In genomic region chr17:35134801-35135590, GRCm38 (mm10) we compare ENCODE assay signal across 8 mouse cellular contexts. TPM values are rescaled to one million over a fixed set of nuclear protein-coding genes. Genes with fewer than 3 reads are reported as not detected.
A peak's percentile ranks its signal among the peaks of the same experiment; 100 is the strongest.
DNase-seq lines count a peak whose midpoint lies in the region; ATAC-seq and TF ChIP-seq lines count a peak whose summit lies in the region.

Gene Bag6 (plus strand): TSS chr17:35135178.

- CTCF ChIA-PET in Patski (lab: Charles Lee), result no interaction called here

- H3K4me3 ChIP-seq in hindbrain, embryonic 14.5 days (replicated peaks; ENCODE audit: low read length), result peak within 1 kb of the TSS; percentile 78

- H3K9ac ChIP-seq in hindbrain, embryonic 14.5 days, result peak within 1 kb of the TSS; percentile 90

- peak within 1 kb of the TSS; percentile 90 for H3K4me2 ChIP-seq in hindbrain, embryonic 14.5 days (replicated peaks)

- no peaks in the 10 kb centered on the region for H3K27me3 ChIP-seq in Patski
- no peaks in the 10 kb centered on the region for H3K27me3 ChIP-seq in hindbrain, embryonic 14.5 days (ENCODE audit: control insufficient read depth, insufficient read depth, low read length)

- POLR2A ChIA-PET in Patski (lab: Charles Lee), result no interaction called here

- DNase-seq in Patski (ENCODE audit: low read depth, low spot score), result peak; percentile 91
- DNase-seq in cerebellum, postnatal 14 days, result peak; percentile 97 to 98
- peak; percentile 92 to 93 for DNase-seq in frontal cortex, postnatal 25 days (ENCODE audit: low spot score in 2 of 2)
- DNase-seq in hindbrain, embryonic 14.5 days (ENCODE audit: low spot score), result peak; percentile 97
- DNase-seq in layer of hippocampus, postnatal 36 days, result peak; percentile 96
- peak; percentile 96 for DNase-seq in lung, postnatal 36 days
- DNase-seq in retina, postnatal 1 day, result peak; percentile 97
- DNase-seq in urinary bladder, adult 18-20 months (ENCODE audit: low spot score in 2 of 2), result peak; percentile 87 to 93

- peaks cover 20% of the 10 kb centered on the region for H3K4me1 ChIP-seq in hindbrain, embryonic 14.5 days (replicated peaks; ENCODE audit: control insufficient read depth, insufficient read depth, low read length)

- in situ Hi-C loops in Patski (cut with MboI; ENCODE audit: low pct_unique_long_range_greater_than_20kb), result loop anchor here (25.0 kb wide), 1 partner anchor 498 kb away; the partner anchor contains the start of genes Atf6b, Fkbpl, Ppt2 and Prrt1

- TF ChIP-seq CTCF in Patski (IDR thresholded peaks at IDR 0.05), result no peak

- H3K9me3 ChIP-seq in hindbrain, embryonic 14.5 days (ENCODE audit: control insufficient read depth, low read length), result no peaks in the 10 kb centered on the region

- WGBS in hindbrain, embryonic 14.5 days, result under 1% methylated on average over 66 of the region's 66 CpGs

- H3K27ac ChIP-seq in hindbrain, embryonic 14.5 days, result peak within 1 kb of the TSS; percentile 93

- ATAC-seq in Patski, result peak; percentile 70
- peak; percentile 95 for ATAC-seq in hindbrain, embryonic 14.5 days (ENCODE audit: low FRiP score)

- peaks cover 28% of the 10 kb centered on the region for H3K36me3 ChIP-seq in hindbrain, embryonic 14.5 days (replicated peaks; ENCODE audit: control insufficient read depth, insufficient read depth)

RNA-seq across cellular contexts. Expression of gene Bag6, which starts in this region (rescaled TPM):
- polyA plus RNA-seq in Patski (2021), result 283 TPM
- 90.2 and 98.2 TPM in 2 replicates for polyA plus RNA-seq in hindbrain, embryonic 14.5 days (2014; fragmentation: Nextera tagmentation; extraction: Ambion mirVana)
- 100 to 1,000 TPM; 304 to 319 TPM for total RNA-seq in layer of hippocampus, postnatal 36 days (2021)

Comparison
In these comparisons a context has a peak if more than half of its experiments do, and no peak if none do; other contexts are left out.
1. Peak in every context shown above with its lines: DNase-seq, ATAC-seq, H3K4me3 ChIP-seq and H3K27ac ChIP-seq.